Mouse (Mus musculus) stomach, postnatal 0 days (tissue): Measurements from ENCODE around the gene Stat1. TPM values are rescaled to one million over a fixed set of nuclear protein-coding genes. Genes with fewer than 3 reads are reported as not detected.
A peak's percentile ranks its signal among the peaks of the same experiment; 100 is the strongest.

ENCODE experiments used
- ATAC-seq: fragments of 200-750 bp; cut with Nextera tagmentation; 2 replicates; pipeline ENCODE4 v1.8.0; 2017; ENCODE audit not compliant: low FRiP score, low TSS enrichment
- DNase-seq: peaks from one replicate; pipeline ENCODE4 v3.0.0-alpha.2; 2016; ENCODE audit warnings: low spot score
- H3K27ac ChIP-seq: fragments of 300-500 bp; sonication (generic); replicated peaks from 2 replicates; pipeline ENCODE4 v1.5.1; 2014; ENCODE audit warnings: mild to moderate bottlenecking, control low read depth
- H3K27me3 ChIP-seq: fragments of 300-500 bp; sonication (generic); 2 replicates; pipeline ENCODE4 v1.6.1; 2014; ENCODE audit warnings: low read length; ENCODE audit not compliant: control insufficient read depth, insufficient read depth
- H3K36me3 ChIP-seq: fragments of 300-500 bp; sonication (generic); 2 replicates; pipeline ENCODE4 v1.6.1; 2014; ENCODE audit warnings: low read length, mixed read lengths; ENCODE audit not compliant: control insufficient read depth, insufficient read depth
- H3K4me1 ChIP-seq: fragments of 300-500 bp; sonication (generic); replicated peaks from 2 replicates; pipeline ENCODE4 v1.6.1; 2014; ENCODE audit warnings: antibody characterized with exemption; ENCODE audit not compliant: control insufficient read depth, insufficient read depth
- H3K4me2 ChIP-seq: fragments of 300-500 bp; sonication (generic); replicated peaks from 2 replicates; pipeline ENCODE4 v1.6.1; 2014; ENCODE audit warnings: low read depth, mild to moderate bottlenecking, control low read depth, moderate library complexity
- H3K4me3 ChIP-seq: fragments of 300-500 bp; sonication (generic); 2 replicates; pipeline ENCODE4 v1.5.1; 2014; ENCODE audit warnings: low read depth, low read length, control low read depth
- H3K9ac ChIP-seq: fragments of 300-500 bp; sonication (generic); 2 replicates; pipeline ENCODE4 v1.6.1; 2014; ENCODE audit warnings: mild to moderate bottlenecking, low read length, control low read depth, mixed read lengths
- H3K9me3 ChIP-seq: fragments of 300-500 bp; sonication (generic); 2 replicates; pipeline ENCODE4 v1.6.1; 2016; ENCODE audit warnings: low read length; ENCODE audit not compliant: control insufficient read depth
- CTCF ChIP-seq: IDR thresholded peaks from 2 replicates; pipeline ENCODE4 v1.5.1; 2016; ENCODE audit warnings: antibody characterized with exemption, low read depth, mild to moderate bottlenecking, moderate library complexity
- EP300 ChIP-seq: optimal IDR thresholded peaks from 2 replicates; pipeline ENCODE3; 2016; ENCODE audit warnings: antibody characterized with exemption
- WGBS: fragments of 180-500 bp; shearing (Covaris S2); extraction: QIAGEN DNeasy Blood & Tissue Kit; methylation state at CpG from one replicate; pipeline ENCODE4 v1.1.7; 2014; 5-methylcytosine and 5-hydroxymethylcytosine counted together
- polyA plus RNA-seq: library from polyadenylated mRNA; unstranded; fragments of >200 nt; fragmentation: Nextera tagmentation; extraction: Ambion mirVana; gene quantifications from 2 replicates; pipeline ENCODE4 v1.2.1, GENCODE M21; 2015

Stat1 gene
- polyA plus RNA-seq, 1 experiment from 2014 or later, result 22.2 TPM

- WGBS, result 11% methylated on average over 3 of the region's 3 CpGs
- no peak for TF ChIP-seq EP300
- peak; percentile 75 for TF ChIP-seq CTCF
- peak; percentile 66 for DNase-seq
- Histone ChIP-seq H3K36me3 (no peaks in the 10 kb centered on the region), H3K27ac (no peak overlapping the region), H3K9ac (no peak overlapping the region), H3K9me3 (no peaks in the 10 kb centered on the region), H3K27me3 (no peaks in the 10 kb centered on the region), H3K4me3 (no peak overlapping the region), H3K4me2 (no peak overlapping the region), H3K4me1 (no peaks in the 10 kb centered on the region)
- ATAC-seq, result peak; percentile 68
Observed at GRCm38 (mm10) chr1:52170057-52170456, 50.8 kb downstream of the Stat1 start.

- ATAC-seq (no peak), DNase-seq (no peak)
- no peaks in the 10 kb centered on the region for H3K4me1 ChIP-seq
- H3K9me3 ChIP-seq, result no peaks in the 10 kb centered on the region
- no peak overlapping the region for H3K4me3 ChIP-seq
- no peaks in the 10 kb centered on the region for H3K36me3 ChIP-seq
- no peaks in the 10 kb centered on the region for H3K27me3 ChIP-seq
- H3K4me2 ChIP-seq, result no peak overlapping the region
- no peak overlapping the region for H3K9ac ChIP-seq
- no peak for TF ChIP-seq CTCF
- TF ChIP-seq EP300, result no peak
- 68% methylated on average over 7 of the region's 7 CpGs for WGBS
- no peak overlapping the region for H3K27ac ChIP-seq
Observed at GRCm38 (mm10) chr1:52170747-52171146, 51.5 kb downstream of the Stat1 start.

- WGBS, result 43% methylated on average over 8 of the region's 8 CpGs
- Histone ChIP-seq H3K36me3 (no peaks in the 10 kb centered on the region), H3K4me1 (no peaks in the 10 kb centered on the region), H3K9ac (peak overlapping the region; percentile 8; the same call in 1 of the 2 replicates), H3K27ac (no peak overlapping the region), H3K4me3 (no peak overlapping the region), H3K4me2 (no peak overlapping the region), H3K27me3 (no peaks in the 10 kb centered on the region), H3K9me3 (no peaks in the 10 kb centered on the region)
- ATAC-seq (peak; percentile 62), DNase-seq (no peak)
- TF ChIP-seq CTCF (no peak), EP300 (no peak)
Observed at GRCm38 (mm10) chr1:52171271-52171670, 52.0 kb downstream of the Stat1 start.

GRCm38 (mm10) chr1:52175321-52175720, 56.1 kb downstream of the Stat1 start:
- Histone ChIP-seq H3K27ac (no peak overlapping the region), H3K36me3 (no peaks in the 10 kb centered on the region), H3K9me3 (no peaks in the 10 kb centered on the region), H3K9ac (no peak overlapping the region), H3K4me3 (no peak overlapping the region), H3K4me1 (no peaks in the 10 kb centered on the region), H3K27me3 (no peaks in the 10 kb centered on the region), H3K4me2 (no peak overlapping the region)
- no peak for ATAC-seq
- no peak for TF ChIP-seq EP300
- TF ChIP-seq CTCF, result no peak
- DNase-seq, result no peak
- WGBS, result 69% methylated on average over 5 of the region's 5 CpGs

- ATAC-seq (no peak), DNase-seq (no peak)
- H3K36me3 ChIP-seq, result no peaks in the 10 kb centered on the region
- no peaks in the 10 kb centered on the region for H3K9me3 ChIP-seq
- H3K27ac ChIP-seq, result no peak overlapping the region
- no peak overlapping the region for H3K9ac ChIP-seq
- H3K27me3 ChIP-seq, result no peaks in the 10 kb centered on the region
- no peaks in the 10 kb centered on the region for H3K4me1 ChIP-seq
- H3K4me3 ChIP-seq, result no peak overlapping the region
- WGBS, result 66% methylated on average over 3 of the region's 3 CpGs
- TF ChIP-seq EP300 (no peak), CTCF (no peak)
- H3K4me2 ChIP-seq, result no peak overlapping the region
Observed at GRCm38 (mm10) chr1:52175983-52176382, 56.7 kb downstream of the Stat1 start.

GRCm38 (mm10) chr1:52176999-52177398, 57.8 kb downstream of the Stat1 start:
- H3K4me3 ChIP-seq, result no peak overlapping the region
- WGBS, result 78% methylated on average over 2 of the region's 2 CpGs
- ATAC-seq (no peak), DNase-seq (no peak)
- H3K9ac ChIP-seq, result no peak overlapping the region
- H3K36me3 ChIP-seq, result no peaks in the 10 kb centered on the region
- TF ChIP-seq EP300 (no peak), CTCF (no peak)
- no peaks in the 10 kb centered on the region for H3K27me3 ChIP-seq
- H3K4me2 ChIP-seq, result no peak overlapping the region
- no peak overlapping the region for H3K27ac ChIP-seq
- no peaks in the 10 kb centered on the region for H3K4me1 ChIP-seq
- no peaks in the 10 kb centered on the region for H3K9me3 ChIP-seq
